Mouse (Mus musculus) midbrain, embryonic 15.5 days (tissue): ENCODE results near the gene Atg4b. TPM values are rescaled to one million over a fixed set of nuclear protein-coding genes. Genes with fewer than 3 reads are reported as not detected.

ENCODE experiments used
- ATAC-seq: fragments of 200-750 bp; cut with Nextera tagmentation; replicated peaks from 2 replicates; pipeline ENCODE4 v1.8.0; 2017; ENCODE audit warnings: moderate TSS enrichment
- H3K27ac ChIP-seq: fragments of 300-500 bp; sonication (generic); 2 replicates; pipeline ENCODE4 v1.5.1; 2015; ENCODE audit warnings: mild to moderate bottlenecking, inconsistent platforms
- H3K27me3 ChIP-seq: fragments of 300-500 bp; sonication (generic); replicated peaks from 2 replicates; pipeline ENCODE4 v1.6.1; 2015; ENCODE audit warnings: inconsistent platforms
- H3K36me3 ChIP-seq: fragments of 300-500 bp; sonication (generic); replicated peaks from 2 replicates; pipeline ENCODE4 v1.6.1; 2015; ENCODE audit warnings: inconsistent platforms
- H3K4me1 ChIP-seq: fragments of 300-500 bp; sonication (generic); 2 replicates; pipeline ENCODE4 v1.6.1; 2015; ENCODE audit warnings: inconsistent platforms
- H3K4me2 ChIP-seq: fragments of 300-500 bp; sonication (generic); 2 replicates; pipeline ENCODE4 v1.6.1; 2015; ENCODE audit warnings: inconsistent platforms, mild to moderate bottlenecking, moderate library complexity
- H3K4me3 ChIP-seq: fragments of 300-500 bp; sonication (generic); 2 replicates; pipeline ENCODE4 v1.5.1; 2015; ENCODE audit warnings: mild to moderate bottlenecking, inconsistent platforms
- H3K9ac ChIP-seq: fragments of 300-500 bp; sonication (generic); 2 replicates; pipeline ENCODE4 v1.6.1; 2015; ENCODE audit warnings: mild to moderate bottlenecking, inconsistent platforms
- H3K9me3 ChIP-seq: fragments of 300-500 bp; sonication (generic); 2 replicates; pipeline ENCODE4 v1.6.1; 2016; ENCODE audit warnings: inconsistent platforms
- WGBS: fragments of 180-500 bp; shearing (Covaris S2); methylation state at CpG from one replicate; pipeline ENCODE4 v1.1.7; 2015; ENCODE audit warnings: mixed read lengths; 5-methylcytosine and 5-hydroxymethylcytosine counted together
- polyA plus RNA-seq: library from polyadenylated mRNA; unstranded; fragments of >200 nt; fragmentation: Nextera tagmentation; extraction: Ambion mirVana; gene quantifications from 2 replicates; pipeline ENCODE4 v1.2.1, GENCODE M21; 2015

Gene Atg4b
- polyA plus RNA-seq, 1 experiment from 2014 or later, result 108 TPM

DNA sequence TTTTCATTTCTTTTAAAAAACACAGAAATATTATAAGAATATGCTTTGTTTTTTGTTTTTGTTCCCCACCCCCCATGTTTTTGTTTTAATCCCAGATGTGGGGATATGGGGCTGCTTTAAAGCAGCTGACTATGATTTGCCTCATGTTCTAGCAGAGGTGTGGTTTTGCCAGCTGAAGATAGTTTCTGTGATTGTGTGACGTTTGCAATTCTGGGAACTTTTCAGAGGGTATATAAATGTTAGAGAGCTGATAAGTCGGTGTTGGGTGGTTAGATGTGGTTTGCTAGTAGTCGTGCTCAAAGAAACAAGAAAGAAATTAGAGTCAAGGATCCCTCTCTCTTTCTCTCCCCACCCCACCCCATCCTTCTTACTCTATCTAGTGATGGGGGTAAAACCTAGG is 15.4 kb upstream of the Atg4b start:
- Histone ChIP-seq H3K4me3 (no peak overlapping the region), H3K4me2 (no peak overlapping the region), H3K4me1 (peaks cover 14% of the 10 kb centered on the region), H3K9ac (no peak overlapping the region), H3K9me3 (no peaks in the 10 kb centered on the region), H3K27me3 (no peaks in the 10 kb centered on the region), H3K36me3 (no peaks in the 10 kb centered on the region), H3K27ac (no peak overlapping the region)
- 97% methylated on average over 3 of the region's 3 CpGs for WGBS
- ATAC-seq, result no peak

GRCm38 (mm10) chr1:93737711-93738110 is 13.6 kb upstream of the Atg4b start:
- no peak overlapping the region for H3K4me3 ChIP-seq
- ATAC-seq, result no peak
- 96% methylated on average over 5 of the region's 5 CpGs for WGBS

DNA sequence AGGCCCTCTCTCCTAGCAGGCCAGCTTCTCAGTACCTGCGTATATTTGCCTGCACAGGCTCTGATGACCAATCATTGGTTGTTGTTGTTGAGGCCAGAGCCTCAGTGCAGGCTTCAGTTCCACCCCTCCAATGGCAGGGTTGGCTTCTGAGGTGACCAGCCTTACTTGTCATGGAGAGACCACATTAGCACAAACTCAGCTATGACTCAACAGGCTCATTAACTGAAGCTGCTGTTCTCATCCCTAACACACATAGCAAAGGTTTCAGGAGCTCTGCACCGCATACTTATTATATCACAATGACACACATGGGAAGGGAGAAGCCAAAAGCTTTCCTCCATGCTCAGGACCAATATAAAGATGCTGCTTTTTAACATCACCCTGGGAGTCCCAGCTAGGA is 10.6 kb upstream of the Atg4b start:
- Histone ChIP-seq H3K27ac (no peak overlapping the region), H3K9me3 (no peaks in the 10 kb centered on the region), H3K4me1 (no peaks in the 10 kb centered on the region), H3K36me3 (no peaks in the 10 kb centered on the region), H3K9ac (no peak overlapping the region), H3K27me3 (no peaks in the 10 kb centered on the region), H3K4me2 (no peak overlapping the region), H3K4me3 (no peak overlapping the region)
- 96% methylated on average over 2 of the region's 2 CpGs for WGBS
- ATAC-seq, result no peak

More at GRCm38 (mm10) chr1:93737711-93738110, 13.6 kb upstream of the Atg4b start:
- Histone ChIP-seq H3K27ac (no peak overlapping the region), H3K36me3 (no peaks in the 10 kb centered on the region), H3K4me2 (no peak overlapping the region), H3K9ac (no peak overlapping the region), H3K4me1 (no peaks in the 10 kb centered on the region), H3K9me3 (no peaks in the 10 kb centered on the region), H3K27me3 (no peaks in the 10 kb centered on the region)

GRCm38 (mm10) chr1:93741987-93742386 is 9.3 kb upstream of the Atg4b start:
- no peak overlapping the region for H3K27ac ChIP-seq
- no peak for ATAC-seq
- no peaks in the 10 kb centered on the region for H3K9me3 ChIP-seq
- WGBS, result 81% methylated on average over 4 of the region's 4 CpGs
- no peaks in the 10 kb centered on the region for H3K4me1 ChIP-seq
- no peak overlapping the region for H3K4me3 ChIP-seq
- H3K36me3 ChIP-seq, result no peaks in the 10 kb centered on the region
- no peak overlapping the region for H3K9ac ChIP-seq
- H3K27me3 ChIP-seq, result no peaks in the 10 kb centered on the region
- no peak overlapping the region for H3K4me2 ChIP-seq

DNA sequence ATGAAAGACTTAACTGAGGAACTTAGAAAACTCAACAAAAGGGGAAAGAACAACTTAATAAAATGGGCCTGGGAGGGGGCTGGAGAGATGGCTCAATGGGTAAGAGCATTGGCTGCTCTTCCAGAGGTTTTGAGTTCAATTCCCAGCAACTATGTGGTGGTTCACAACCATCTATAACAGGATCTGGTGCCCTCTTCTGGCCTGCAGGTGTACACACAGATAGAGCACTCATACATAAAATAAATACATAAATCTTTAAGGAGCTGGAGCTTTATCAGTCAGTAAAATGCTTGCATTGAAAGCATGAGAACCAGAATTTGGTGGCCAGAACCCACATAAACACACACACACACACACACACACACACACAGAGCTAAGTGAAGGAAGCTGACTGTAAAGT is 8.4 kb upstream of the Atg4b start:
- no peak overlapping the region for H3K27ac ChIP-seq
- H3K9me3 ChIP-seq, result no peaks in the 10 kb centered on the region
- no peaks in the 10 kb centered on the region for H3K36me3 ChIP-seq
- no peak overlapping the region for H3K4me3 ChIP-seq
- no peaks in the 10 kb centered on the region for H3K4me1 ChIP-seq
- H3K9ac ChIP-seq, result no peak overlapping the region
- no peaks in the 10 kb centered on the region for H3K27me3 ChIP-seq
- no peak overlapping the region for H3K4me2 ChIP-seq
- ATAC-seq, result no peak

DNA sequence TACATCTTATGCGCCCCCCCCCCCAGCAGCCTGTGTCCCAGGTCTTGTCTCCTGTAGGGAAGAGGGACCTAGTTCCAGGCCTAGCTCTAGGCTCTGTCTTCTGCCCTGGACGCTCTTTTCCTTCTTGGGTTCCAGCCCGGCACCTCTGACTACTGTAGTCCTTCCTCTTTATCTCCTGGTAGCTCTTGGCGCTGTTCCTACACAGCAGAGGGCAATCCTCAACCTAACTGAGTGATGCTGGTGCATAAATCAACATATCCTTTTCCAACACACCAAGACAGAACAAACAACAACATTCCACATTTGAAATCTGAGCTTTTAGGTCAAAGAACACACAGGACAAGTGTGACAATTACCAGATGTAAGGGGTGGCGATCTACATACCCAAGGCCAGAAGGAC is 5.1 kb upstream of the Atg4b start:
- Histone ChIP-seq H3K9me3 (no peaks in the 10 kb centered on the region), H3K36me3 (peaks cover 21% of the 10 kb centered on the region; the same call in 1 of the 2 replicates), H3K27ac (no peak overlapping the region), H3K9ac (no peak overlapping the region), H3K4me1 (no peaks in the 10 kb centered on the region), H3K4me3 (no peak overlapping the region), H3K4me2 (no peak overlapping the region), H3K27me3 (no peaks in the 10 kb centered on the region)
- ATAC-seq, result no peak
- 91% methylated on average over 5 of the region's 5 CpGs for WGBS

- Histone ChIP-seq H3K4me1 (peaks cover 8% of the 10 kb centered on the region), H3K27me3 (no peaks in the 10 kb centered on the region), H3K4me3 (no peak overlapping the region), H3K9me3 (no peaks in the 10 kb centered on the region), H3K36me3 (peaks cover 21% of the 10 kb centered on the region; the same call in 1 of the 2 replicates), H3K27ac (no peak overlapping the region), H3K4me2 (no peak overlapping the region), H3K9ac (no peak overlapping the region)
- 100% methylated on average over 1 of the region's 1 CpGs for WGBS
- ATAC-seq, result no peak
These were observed 2.8 kb upstream of the Atg4b start for GRCm38 (mm10) chr1:93748539-93748938.

GRCm38 (mm10) chr1:93753911-93754572 is 2.7 kb downstream of the Atg4b start:
- H3K4me2 ChIP-seq, result peak overlapping the region; percentile 84
- under 1% methylated on average over 59 of the region's 59 CpGs for WGBS
- peaks cover 12% of the 10 kb centered on the region; the same call in 1 of the 2 replicates for H3K36me3 ChIP-seq
- peak overlapping the region; percentile 69 for H3K9ac ChIP-seq
- no peaks in the 10 kb centered on the region for H3K9me3 ChIP-seq
- H3K27me3 ChIP-seq, result no peaks in the 10 kb centered on the region
- peaks cover 40% of the 10 kb centered on the region for H3K4me1 ChIP-seq
- peak; percentile 50 for ATAC-seq
- peak overlapping the region; percentile 79 for H3K27ac ChIP-seq
- peak overlapping the region; percentile 91 for H3K4me3 ChIP-seq

DNA sequence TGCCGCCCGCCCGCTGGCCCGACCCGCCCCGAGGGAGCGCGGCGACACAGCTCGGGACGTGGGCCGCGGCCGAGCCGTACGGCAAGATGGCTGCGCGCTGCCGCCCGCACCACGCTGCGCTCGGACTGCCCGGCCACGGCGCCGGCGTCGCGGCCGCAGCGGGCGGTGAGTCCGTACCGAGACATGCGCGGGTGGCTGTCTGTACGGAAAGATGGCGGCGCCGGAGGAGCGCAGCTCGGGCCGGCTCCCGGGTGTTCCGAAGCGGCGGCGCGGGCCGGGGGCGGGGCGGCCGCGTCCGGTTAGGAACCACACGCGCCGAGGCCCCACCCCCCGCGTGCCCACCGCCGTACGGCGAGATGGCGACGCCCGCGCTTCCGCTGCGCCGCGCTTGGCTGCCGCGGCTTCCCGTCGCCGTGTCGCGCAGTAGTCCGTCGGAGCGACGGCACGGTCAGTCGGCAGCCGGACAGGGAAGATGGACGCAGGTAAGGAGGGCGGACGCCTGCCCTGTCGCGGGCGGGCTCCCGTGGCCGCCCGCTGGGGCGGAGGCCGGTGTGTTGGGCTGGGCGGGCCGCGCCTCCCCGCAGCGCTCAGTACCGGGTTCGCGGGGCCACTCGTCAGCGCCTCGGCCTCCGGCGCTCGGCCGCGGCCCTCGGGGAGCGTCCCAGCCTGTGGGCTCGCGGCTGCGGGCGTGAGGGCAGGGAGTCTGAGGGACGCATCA is 3.4 kb downstream of the Atg4b start, which contains the start of gene Thap4:
Thap4 (minus strand) TSS at position 292 of the 718 bp plus-strand sequence.
- peaks cover 40% of the 10 kb centered on the region for H3K4me1 ChIP-seq
- peak within 1 kb of the TSS; percentile 91 for H3K4me3 ChIP-seq
- H3K4me2 ChIP-seq, result peak within 1 kb of the TSS; percentile 84
- no peaks in the 10 kb centered on the region for H3K27me3 ChIP-seq
- H3K9ac ChIP-seq, result peak within 1 kb of the TSS; percentile 69
- H3K36me3 ChIP-seq, result peaks cover 5% of the 10 kb centered on the region; the same call in 1 of the 2 replicates
- peak within 1 kb of the TSS; percentile 79 for H3K27ac ChIP-seq
- H3K9me3 ChIP-seq, result no peaks in the 10 kb centered on the region
- ATAC-seq, result peak; percentile 95
- under 1% methylated on average over 119 of the region's 121 CpGs for WGBS

DNA sequence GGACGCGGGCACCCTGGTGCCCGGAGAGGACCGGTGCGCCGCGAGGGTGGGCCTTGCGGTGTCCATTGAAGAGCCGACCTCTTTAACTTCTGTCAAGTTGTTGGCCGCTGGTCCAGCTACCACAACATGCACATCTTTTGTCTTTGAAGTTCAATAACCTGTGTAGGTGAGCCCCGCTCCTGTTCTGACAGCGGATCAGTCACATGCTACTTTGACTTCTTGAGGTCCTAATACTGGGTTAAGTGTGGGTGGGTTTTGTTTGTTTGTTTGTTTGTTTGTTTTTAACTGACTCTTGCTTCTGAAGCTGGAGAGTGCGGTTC is 4.0 kb downstream of the Atg4b start:
- peak overlapping the region; percentile 79 for H3K27ac ChIP-seq
- peak overlapping the region; percentile 69 for H3K9ac ChIP-seq
- peaks cover 40% of the 10 kb centered on the region for H3K4me1 ChIP-seq
- 1% methylated on average over 13 of the region's 13 CpGs for WGBS
- H3K36me3 ChIP-seq, result no peaks in the 10 kb centered on the region
- no peaks in the 10 kb centered on the region for H3K9me3 ChIP-seq
- H3K4me3 ChIP-seq, result peak overlapping the region; percentile 91
- H3K4me2 ChIP-seq, result peak overlapping the region; percentile 84
- no peak for ATAC-seq
- no peaks in the 10 kb centered on the region for H3K27me3 ChIP-seq

- Histone ChIP-seq H3K36me3 (no peaks in the 10 kb centered on the region), H3K4me1 (peaks cover 40% of the 10 kb centered on the region), H3K4me2 (peak overlapping the region; percentile 84), H3K9ac (peak overlapping the region; percentile 69; the same call in 1 of the 2 replicates), H3K9me3 (no peaks in the 10 kb centered on the region), H3K4me3 (peak overlapping the region; percentile 91), H3K27ac (0 out of 2 replicates have a peak overlapping the region, but pooled peaks have one; percentile 79), H3K27me3 (no peaks in the 10 kb centered on the region)
- WGBS, result 27% methylated on average over 7 of the region's 7 CpGs
- no peak for ATAC-seq
These were observed 4.3 kb downstream of the Atg4b start for GRCm38 (mm10) chr1:93755618-93756017.

DNA sequence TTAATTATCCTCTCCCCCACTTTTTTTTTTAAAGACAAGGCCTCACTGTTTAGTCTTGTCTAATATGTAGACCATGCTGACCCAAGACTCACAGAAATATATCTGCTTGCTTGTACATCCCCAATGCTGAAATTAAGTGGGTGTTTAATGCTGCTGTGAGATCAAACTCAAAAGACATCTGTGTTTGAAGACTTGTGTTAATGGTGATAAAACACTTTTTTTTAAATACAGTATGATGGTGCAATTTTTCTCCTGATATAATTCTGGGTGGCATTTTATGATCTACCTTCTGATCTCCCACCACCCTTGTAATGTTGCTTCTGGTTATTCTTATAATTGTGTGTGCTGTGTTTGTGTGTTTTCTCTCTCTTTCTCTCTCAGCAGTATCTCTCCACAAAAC is 4.9 kb downstream of the Atg4b start:
- Histone ChIP-seq H3K4me2 (peak overlapping the region; percentile 84), H3K9me3 (no peaks in the 10 kb centered on the region), H3K9ac (no peak overlapping the region), H3K4me1 (peaks cover 40% of the 10 kb centered on the region), H3K27ac (no peak overlapping the region), H3K36me3 (no peaks in the 10 kb centered on the region), H3K27me3 (no peaks in the 10 kb centered on the region), H3K4me3 (no peak overlapping the region)
- no peak for ATAC-seq

- H3K4me1 ChIP-seq, result peaks cover 30% of the 10 kb centered on the region
- no peaks in the 10 kb centered on the region for H3K27me3 ChIP-seq
- H3K9me3 ChIP-seq, result no peaks in the 10 kb centered on the region
- no peaks in the 10 kb centered on the region for H3K36me3 ChIP-seq
- no peak overlapping the region for H3K4me2 ChIP-seq
- no peak overlapping the region for H3K4me3 ChIP-seq
- no peak overlapping the region for H3K27ac ChIP-seq
- ATAC-seq, result no peak
- WGBS, result 92% methylated on average over 1 of the region's 1 CpGs
- no peak overlapping the region for H3K9ac ChIP-seq
These were observed 8.8 kb downstream of the Atg4b start for GRCm38 (mm10) chr1:93760076-93760475.
